Mouse (Mus musculus) testis, adult 2 months (tissue): Measurements from ENCODE around the gene Bnc1. TPM values are rescaled to one million over a fixed set of nuclear protein-coding genes. Genes with fewer than 3 reads are reported as not detected.

Experiments
- H3K27ac ChIP-seq: fragments of 200-500 bp; 2 replicates; pipeline ENCODE4 v1.5.1; 2012; ENCODE audit warnings: low read depth, low read length; ENCODE audit not compliant: control insufficient read depth, insufficient read depth
- H3K27me3 ChIP-seq: fragments of 200-500 bp; 2 replicates; pipeline ENCODE4 v1.6.1; 2012; ENCODE audit warnings: mild to moderate bottlenecking, low read length, moderate library complexity; ENCODE audit not compliant: control insufficient read depth, insufficient read depth
- H3K36me3 ChIP-seq: fragments of 200-500 bp; 2 replicates; pipeline ENCODE4 v1.6.1; 2012; ENCODE audit warnings: mild to moderate bottlenecking, low read length; ENCODE audit not compliant: control insufficient read depth, insufficient read depth
- H3K4me1 ChIP-seq: fragments of 200-500 bp; 2 replicates; pipeline ENCODE4 v1.6.1; 2012; ENCODE audit warnings: low read length; ENCODE audit not compliant: control insufficient read depth, insufficient read depth
- H3K4me3 ChIP-seq: fragments of 200-500 bp; 2 replicates; pipeline ENCODE4 v1.5.1; 2012; ENCODE audit warnings: low read depth, mild to moderate bottlenecking, low read length, moderate library complexity, mixed read lengths; ENCODE audit not compliant: control insufficient read depth
- CTCF ChIP-seq: fragments of 200-500 bp; IDR thresholded peaks from 2 replicates; pipeline ENCODE4 v1.5.1; 2012; ENCODE audit warnings: low read depth, mild to moderate bottlenecking, inconsistent platforms, low read length, moderate library complexity; ENCODE audit not compliant: control insufficient read depth, insufficient read depth, insufficient replicate concordance
- POLR2A ChIP-seq: fragments of 200-500 bp; IDR thresholded peaks from 2 replicates; pipeline ENCODE4 v1.6.1; 2012; ENCODE audit warnings: low read depth, mild to moderate bottlenecking, inconsistent platforms, low read length, moderate library complexity; ENCODE audit not compliant: control insufficient read depth
- polyA plus RNA-seq: library from polyadenylated mRNA; depleted of rRNA; stranded (reverse); fragments of >200 nt; gene quantifications from 2 replicates; pipeline ENCODE4 v1.2.3, GENCODE M21; 2012

Bnc1 gene
- polyA plus RNA-seq, 1 experiment = 1.2 TPM

GRCm38 (mm10) chr7:82016751-82017710 is 24.9 kb upstream of the Bnc1 start:
- no peak overlapping the region for H3K4me3 ChIP-seq
- no peaks in the 10 kb centered on the region for H3K36me3 ChIP-seq
- no peak overlapping the region for H3K27ac ChIP-seq
- peaks cover 9% of the 10 kb centered on the region for H3K4me1 ChIP-seq
- no peaks in the 10 kb centered on the region for H3K27me3 ChIP-seq
- TF ChIP-seq POLR2A (no peak), CTCF (no peak)

DNA sequence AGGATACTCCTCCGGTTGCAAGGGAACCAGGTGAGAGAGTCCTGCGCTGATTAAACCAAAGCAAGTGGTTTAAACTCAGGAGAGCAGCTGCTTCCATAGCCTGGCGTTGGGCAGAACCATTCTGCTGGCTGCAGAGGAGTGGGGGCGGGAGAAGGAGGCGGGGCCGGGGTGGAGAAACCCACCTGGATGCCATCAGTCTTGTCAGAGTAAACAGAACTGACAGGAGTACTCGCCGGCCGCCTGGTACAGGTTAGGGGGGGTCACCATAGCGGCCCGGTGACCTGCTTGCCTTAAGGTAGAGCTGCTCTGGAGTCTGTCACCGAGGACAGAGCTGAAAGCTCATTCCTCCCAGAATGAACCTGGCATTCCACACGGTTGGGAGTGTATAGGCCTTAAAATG is 20.4 kb upstream of the Bnc1 start:
- Histone ChIP-seq H3K27me3 (no peaks in the 10 kb centered on the region), H3K4me1 (peaks cover 11% of the 10 kb centered on the region), H3K27ac (no peak overlapping the region), H3K36me3 (no peaks in the 10 kb centered on the region), H3K4me3 (no peak overlapping the region; the same call in 1 of the 2 replicates)
- TF ChIP-seq CTCF = no peak
- TF ChIP-seq POLR2A = no peak

- TF ChIP-seq CTCF = no peak
- no peak for TF ChIP-seq POLR2A
- Histone ChIP-seq H3K36me3 (no peaks in the 10 kb centered on the region), H3K27ac (no peak overlapping the region), H3K4me3 (no peak overlapping the region), H3K4me1 (peaks cover 9% of the 10 kb centered on the region), H3K27me3 (no peaks in the 10 kb centered on the region)
Measured at GRCm38 (mm10) chr7:82011534-82012401, 19.7 kb upstream of the Bnc1 start.

DNA sequence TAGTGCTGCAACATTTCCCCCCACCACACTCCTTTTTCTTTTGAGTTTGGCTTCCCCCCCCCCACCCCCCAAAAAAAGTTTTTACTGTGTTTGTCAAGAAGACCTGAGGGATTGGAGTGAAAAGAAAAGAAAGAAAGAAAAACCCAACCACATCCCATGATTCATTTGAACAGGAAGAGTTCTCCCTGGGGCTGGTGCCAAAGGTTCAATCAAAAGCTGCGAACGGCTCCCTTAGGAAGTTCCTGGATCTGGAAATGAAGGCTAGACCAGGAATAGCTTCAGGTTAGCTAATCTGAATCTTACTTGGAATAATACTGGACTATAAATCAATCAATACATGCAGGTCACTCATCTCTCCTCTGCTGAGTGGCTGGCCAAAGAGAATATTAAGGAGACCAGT is 15.1 kb upstream of the Bnc1 start:
- Histone ChIP-seq H3K36me3 (no peaks in the 10 kb centered on the region), H3K27me3 (no peaks in the 10 kb centered on the region), H3K27ac (no peak overlapping the region), H3K4me3 (no peak overlapping the region), H3K4me1 (peaks cover 4% of the 10 kb centered on the region)
- TF ChIP-seq CTCF (no peak), POLR2A (no peak)

DNA sequence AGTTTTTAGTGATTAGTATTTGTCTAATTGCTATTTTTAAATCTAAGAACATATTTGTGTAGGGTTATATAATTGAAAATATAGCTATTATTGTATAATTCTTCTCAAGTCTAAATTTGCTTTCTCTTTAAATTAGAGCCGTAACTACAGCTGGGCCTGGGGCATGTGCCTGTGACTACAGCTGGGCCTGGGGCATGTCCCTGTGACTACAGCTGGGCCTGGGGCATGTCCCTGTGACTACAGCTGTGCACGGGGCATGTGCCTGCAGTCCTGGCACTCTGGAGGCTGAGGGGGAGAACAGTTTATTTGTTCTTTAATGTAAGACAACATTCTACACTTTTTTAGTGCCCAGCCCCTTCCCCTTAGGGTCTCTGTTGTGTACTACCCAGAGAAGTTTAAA is 12.1 kb upstream of the Bnc1 start:
- Histone ChIP-seq H3K36me3 (no peaks in the 10 kb centered on the region), H3K4me1 (no peaks in the 10 kb centered on the region), H3K27me3 (no peaks in the 10 kb centered on the region), H3K27ac (no peak overlapping the region), H3K4me3 (no peak overlapping the region)
- no peak for TF ChIP-seq CTCF
- TF ChIP-seq POLR2A = no peak

- no peak overlapping the region for H3K4me3 ChIP-seq
- peaks cover 11% of the 10 kb centered on the region for H3K4me1 ChIP-seq
- no peaks in the 10 kb centered on the region for H3K36me3 ChIP-seq
- no peak overlapping the region for H3K27ac ChIP-seq
- no peak for TF ChIP-seq CTCF
- TF ChIP-seq POLR2A = no peak
- H3K27me3 ChIP-seq = no peaks in the 10 kb centered on the region
Measured at GRCm38 (mm10) chr7:81999816-82000215, 7.7 kb upstream of the Bnc1 start.

- Histone ChIP-seq H3K27ac (no peak overlapping the region), H3K4me1 (peaks cover 11% of the 10 kb centered on the region), H3K4me3 (no peak overlapping the region), H3K27me3 (no peaks in the 10 kb centered on the region), H3K36me3 (no peaks in the 10 kb centered on the region)
- TF ChIP-seq CTCF (no peak), POLR2A (no peak)
Measured at GRCm38 (mm10) chr7:81999372-81999771, 7.3 kb upstream of the Bnc1 start.
